Mouse (Mus musculus) olfactory bulb, adult 2 months (tissue): ENCODE results near the gene Ppp2r1b.

Experiments
- CTCF ChIP-seq: fragments of 200-500 bp; IDR thresholded peaks from 2 replicates; pipeline ENCODE4 v1.5.1; 2012; ENCODE audit warnings: low read depth, mild to moderate bottlenecking, low read length, moderate library complexity; ENCODE audit not compliant: insufficient read depth
- POLR2A ChIP-seq: fragments of 200-500 bp; IDR thresholded peaks from 2 replicates; pipeline ENCODE4 v1.6.1; 2012; ENCODE audit warnings: mild to moderate bottlenecking, low read depth, low read length, moderate library complexity; ENCODE audit not compliant: insufficient read depth

DNA sequence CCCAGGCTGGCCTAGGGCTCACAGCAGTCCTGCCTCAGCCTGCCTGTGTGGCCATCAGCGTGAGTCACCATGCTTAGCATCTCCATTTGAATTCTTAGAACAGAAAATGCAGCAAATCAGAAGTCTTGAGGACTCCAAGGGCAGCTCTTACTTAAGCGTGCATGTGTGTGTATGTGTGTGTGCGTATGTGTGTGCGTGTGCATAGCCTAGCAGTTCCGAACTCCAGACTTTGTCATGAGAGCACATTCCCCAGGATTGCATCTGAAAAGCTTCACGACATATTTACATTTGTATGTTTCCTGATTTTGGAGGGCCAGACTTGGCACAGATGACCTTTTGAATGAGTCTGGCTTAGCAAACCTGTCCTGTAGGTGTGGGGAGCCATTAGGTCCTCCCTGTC is 2.0 kb downstream of the Ppp2r1b start:
- TF ChIP-seq POLR2A: no peak
- TF ChIP-seq CTCF: no peak
